Mouse (Mus musculus) E14TG2a.4 (cell line): ENCODE measurements at regions not wholly inside any gene's neighbourhood (a gene's known extent, or its start where the extent isn't known, plus 50 kb on each side); places are given as distances from the start of the nearest gene placed in this dataset.

Experiments
- CTCF ChIP-seq: conservative IDR thresholded peaks from 2 replicates; pipeline ENCODE4 v1.5.1; 2014; ENCODE audit warnings: low read length
- NANOG ChIP-seq: IDR thresholded peaks from 2 replicates; pipeline ENCODE4 v1.6.1; 2014; ENCODE audit warnings: borderline replicate concordance, low read length, mixed read lengths
- POU5F1 ChIP-seq: IDR thresholded peaks from 2 replicates; pipeline ENCODE4 v1.6.1; 2014; ENCODE audit warnings: low read length, borderline replicate concordance

- no peak for TF ChIP-seq CTCF
- no peak for TF ChIP-seq POU5F1
- no peak for TF ChIP-seq NANOG
Observed at GRCm38 (mm10) chr7:49700734-49701133, 58.2 kb upstream of the Htatip2 start.
